In the genomic region with DNA sequence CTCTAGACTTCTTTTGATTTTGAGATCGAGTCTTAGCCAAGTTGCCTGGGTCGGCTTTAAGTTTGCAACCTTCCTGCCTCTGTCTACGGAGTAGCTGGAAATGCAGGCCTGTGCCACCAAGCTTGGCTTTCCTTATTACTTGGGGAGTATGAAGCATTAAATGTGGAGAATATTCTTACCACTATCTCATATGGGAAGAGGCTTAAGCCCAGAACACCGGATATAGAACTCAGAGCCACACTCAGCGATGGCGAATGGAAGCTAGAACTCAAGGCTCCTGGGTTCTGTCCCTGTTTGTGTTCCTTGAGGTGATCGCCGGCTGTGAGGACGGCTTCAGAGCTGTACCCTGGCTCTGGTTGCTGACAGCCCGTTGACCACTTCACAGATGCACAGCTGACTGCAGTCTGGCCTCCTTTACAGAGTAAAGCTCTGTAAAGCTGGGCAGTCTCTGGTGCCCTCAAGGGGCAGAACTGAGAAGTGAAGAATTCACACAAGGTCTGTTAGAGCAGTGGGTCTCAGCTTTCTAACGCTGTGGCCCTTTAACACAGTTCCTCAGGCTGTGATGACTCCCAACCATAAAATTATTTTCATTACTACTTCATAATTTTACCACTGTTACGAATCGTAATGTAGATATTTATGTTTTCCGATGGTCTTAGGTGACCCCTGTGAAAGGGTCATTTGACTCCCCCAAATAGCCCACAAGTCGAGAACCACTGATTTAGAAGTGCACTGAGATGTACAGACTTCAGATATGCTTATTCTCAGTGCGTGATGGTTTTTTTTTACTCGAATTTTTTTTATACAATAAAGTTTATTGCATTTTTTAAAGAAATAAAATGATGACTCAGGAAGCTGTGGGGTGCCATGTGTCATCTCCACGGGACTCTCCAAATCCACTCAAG, we compare ENCODE assay signal across 8 mouse cellular contexts. TPM values are rescaled to one million over a fixed set of nuclear protein-coding genes. Genes with fewer than 3 reads are reported as not detected.
A peak's percentile ranks its signal among the peaks of the same experiment; 100 is the strongest.
DNase-seq lines count a peak whose midpoint lies in the region; ATAC-seq and TF ChIP-seq lines count a peak whose summit lies in the region.

No protein-coding gene starts in this region.

- 63% methylated on average over 18 of the region's 18 CpGs for WGBS in liver, embryonic 12.5 days (ENCODE audit: insufficient replicate concordance)
- WGBS in kidney, adult 2 months, result 56% methylated on average over 18 of the region's 18 CpGs
- 59% methylated on average over 18 of the region's 18 CpGs for WGBS in midbrain, embryonic 14.5 days

- H3K9ac ChIP-seq in liver, embryonic 12.5 days, result no peak overlapping the region
- H3K9ac ChIP-seq in midbrain, embryonic 14.5 days (replicated peaks; ENCODE audit: low read length), result no peak overlapping the region

- H3K27ac ChIP-seq in liver, embryonic 12.5 days, result no peak overlapping the region
- no peak overlapping the region for H3K27ac ChIP-seq in kidney, adult 2 months (ENCODE audit: insufficient read depth, low read depth, low read length)
- no peak overlapping the region for H3K27ac ChIP-seq in midbrain, embryonic 14.5 days (replicated peaks; ENCODE audit: low read depth, low read length)

- H3K4me3 ChIP-seq in liver, embryonic 12.5 days, result no peak overlapping the region
- no peak overlapping the region for H3K4me3 ChIP-seq in kidney, adult 2 months (ENCODE audit: insufficient read depth, low read depth, low read length)
- no peak overlapping the region for H3K4me3 ChIP-seq in midbrain, embryonic 14.5 days (replicated peaks; ENCODE audit: low read depth, low read length)

- ATAC-seq in liver, embryonic 12.5 days, result no peak
- ATAC-seq in midbrain, embryonic 14.5 days (ENCODE audit: low FRiP score, low TSS enrichment), result peak; percentile 85

- peaks cover 40% of the 10 kb centered on the region for H3K4me1 ChIP-seq in liver, embryonic 12.5 days
- no peaks in the 10 kb centered on the region for H3K4me1 ChIP-seq in kidney, adult 2 months (ENCODE audit: control insufficient read depth, insufficient read depth, low read length)
- H3K4me1 ChIP-seq in midbrain, embryonic 14.5 days (ENCODE audit: control insufficient read depth, insufficient read depth, low read length), result no peaks in the 10 kb centered on the region

- no peak for TF ChIP-seq POLR2A in kidney, adult 2 months (IDR thresholded peaks at IDR 0.05; ENCODE audit: low read depth, low read length)

- DNase-seq in liver, result peak; percentile 73
- peak; percentile 65 for DNase-seq in embryo, embryonic 11.5 days (ENCODE audit: low read depth, low spot score)
- DNase-seq in gastrocnemius, postnatal 25 days, result peak; percentile 20
- peak; percentile 70 for DNase-seq in kidney, adult 2 months
- DNase-seq in left cerebral cortex, postnatal 4 days, result peak; percentile 82
- peak; percentile 91 for DNase-seq in midbrain, embryonic 14.5 days
- DNase-seq in spleen, adult 12 weeks (ENCODE audit: low spot score), result peak; percentile 35

- no peak overlapping the region for H3K4me2 ChIP-seq in liver, embryonic 12.5 days
- no peak overlapping the region for H3K4me2 ChIP-seq in midbrain, embryonic 14.5 days (ENCODE audit: low read length)

- intact Hi-C loops in left cerebral cortex, postnatal 4 days (cut with DNase I), result loop anchor here (1.0 kb wide), 1 partner anchor 321 kb away; no protein-coding TSS in a partner anchor

- H3K9me3 ChIP-seq in liver, embryonic 12.5 days (replicated peaks), result no peaks in the 10 kb centered on the region
- no peaks in the 10 kb centered on the region for H3K9me3 ChIP-seq in midbrain, embryonic 14.5 days (ENCODE audit: control insufficient read depth, low read length)

- TF ChIP-seq CTCF in kidney, adult 2 months (conservative IDR thresholded peaks at IDR 0.05; ENCODE audit: insufficient read depth, insufficient read length, low read depth, low read length), result peak; percentile 93

- H3K27me3 ChIP-seq in liver, embryonic 12.5 days (replicated peaks), result no peaks in the 10 kb centered on the region
- H3K27me3 ChIP-seq in kidney, adult 2 months (replicated peaks; ENCODE audit: control insufficient read depth, insufficient read depth, low read length), result no peaks in the 10 kb centered on the region
- no peaks in the 10 kb centered on the region for H3K27me3 ChIP-seq in midbrain, embryonic 14.5 days (ENCODE audit: control insufficient read depth, insufficient read depth, low read length)

- no peaks in the 10 kb centered on the region for H3K36me3 ChIP-seq in liver, embryonic 12.5 days
- H3K36me3 ChIP-seq in kidney, adult 2 months (ENCODE audit: control insufficient read depth, insufficient read depth, low read length), result no peaks in the 10 kb centered on the region
- no peaks in the 10 kb centered on the region for H3K36me3 ChIP-seq in midbrain, embryonic 14.5 days (ENCODE audit: control insufficient read depth, insufficient read depth, low read length)

RNA-seq across cellular contexts. Expression of gene Nos1ap, which starts 23.6 kb away (rescaled TPM):
- polyA plus RNA-seq in liver, embryonic 12.5 days (2016; fragmentation: Nextera tagmentation; extraction: Ambion mirVana), result 6.2 and 6.4 TPM in 2 replicates
- 1 to 10 TPM; 1.4 to 1.7 TPM for total RNA-seq in gastrocnemius, postnatal 25 days (2021)
- 20.0 and 21.8 TPM in 2 replicates for polyA plus RNA-seq in kidney, adult 2 months (2012; rRNA removed)
- 10 to 100 TPM; 41.0 to 46.4 TPM for total RNA-seq in left cerebral cortex, postnatal 4 days (2021)
- polyA plus RNA-seq in midbrain, embryonic 14.5 days (2014; fragmentation: Nextera tagmentation; extraction: Ambion mirVana), result 13.0 and 16.9 TPM in 2 replicates

RNA-seq across cellular contexts. Expression of gene Olfml2b, which starts 31.1 kb away (rescaled TPM):
- polyA plus RNA-seq in liver, embryonic 12.5 days (2016; fragmentation: Nextera tagmentation; extraction: Ambion mirVana), result 2.1 and 2.6 TPM in 2 replicates
- 10 to 100 TPM in 1 of 2 experiments, 1 to 10 TPM in 1; 8.0 to 12.4 TPM for total RNA-seq in gastrocnemius, postnatal 25 days (2021)
- 4.2 and 5.4 TPM in 2 replicates for polyA plus RNA-seq in kidney, adult 2 months (2012; rRNA removed)
- 1 to 10 TPM; 7.3 to 7.4 TPM for total RNA-seq in left cerebral cortex, postnatal 4 days (2021)
- 3.0 and 3.7 TPM in 2 replicates for polyA plus RNA-seq in midbrain, embryonic 14.5 days (2014; fragmentation: Nextera tagmentation; extraction: Ambion mirVana)

Comparison
In these comparisons a context has a peak if more than half of its experiments do, and no peak if none do; other contexts are left out.
1. DNase-seq: peak in every context shown above with its lines; median percentile 91 in midbrain, embryonic 14.5 days; 82 in left cerebral cortex, postnatal 4 days; 73 in liver; 70 in kidney, adult 2 months; 65 in embryo, embryonic 11.5 days; 35 in spleen, adult 12 weeks; 20 in gastrocnemius, postnatal 25 days.